In genomic region chr10:117707114-117707838, GRCm38 (mm10) we compare ENCODE assay signal across 22 mouse cellular contexts. TPM values are rescaled to one million over a fixed set of nuclear protein-coding genes. Genes with fewer than 3 reads are reported as not detected.
A peak's percentile ranks its signal among the peaks of the same experiment; 100 is the strongest.
DNase-seq lines count a peak whose midpoint lies in the region; ATAC-seq and TF ChIP-seq lines count a peak whose summit lies in the region.
"Had no signal": no experiment of that assay in that cellular context is flagged by ENCODE, and none has a peak within 500 bp of the region (broad histone marks: within the 10 kb centered on the region; RNA-seq: fewer than 3 reads in every experiment).

No protein-coding gene starts in this region.

- no peak overlapping the region for H3K4me2 ChIP-seq in heart, embryonic 13.5 days
- peak overlapping the region; percentile 90 for H3K4me2 ChIP-seq in CH12.LX (ENCODE audit: insufficient read depth, low read depth, poor library complexity, severe bottlenecking)
- H3K4me2 ChIP-seq in forebrain, embryonic 12.5 days = no peak overlapping the region
- H3K4me2 ChIP-seq: forebrain, embryonic 13.5 days; limb, embryonic 15.5 days; liver, embryonic 13.5 days; midbrain, embryonic 12.5 days had no signal

- H3K4me1 ChIP-seq in heart, embryonic 13.5 days = peaks cover 34% of the 10 kb centered on the region
- H3K4me1 ChIP-seq in CH12.LX (ENCODE audit: control insufficient read depth in 1 of 2, insufficient read depth in 2 of 2) = peaks cover 11 to 29% of the 10 kb centered on the region in 2 experiments
- peaks cover 19% of the 10 kb centered on the region for H3K4me1 ChIP-seq in bone marrow macrophage, adult 2 months (ENCODE audit: control insufficient read depth, insufficient read depth, low read length)
- peaks cover 20% of the 10 kb centered on the region for H3K4me1 ChIP-seq in forebrain, embryonic 12.5 days

- no peak for TF ChIP-seq CTCF in CH12.LX (conservative IDR thresholded peaks at IDR 0.05 in 1 of 2, IDR thresholded peaks at IDR 0.05 in 1 of 2; ENCODE audit: low read depth in 2 of 2, low read length in 2 of 2)
- TF ChIP-seq CTCF in bone marrow macrophage, adult 2 months (IDR thresholded peaks at IDR 0.05; ENCODE audit: low read depth, low read length) = no peak

- H3K4me3 ChIP-seq in heart, embryonic 13.5 days = no peak overlapping the region
- peak overlapping the region in 2 of 3 experiments; percentile 8 to 57 for H3K4me3 ChIP-seq in CH12.LX (replicated peaks in 1 of 3; ENCODE audit: low read depth in 2 of 3, low read length in 2 of 3, poor library complexity in 1 of 3)
- H3K4me3 ChIP-seq in bone marrow macrophage, adult 2 months (ENCODE audit: insufficient read depth, low read length) = peak overlapping the region; percentile 38
- H3K4me3 ChIP-seq in forebrain, embryonic 12.5 days (replicated peaks) = no peak overlapping the region
- H3K4me3 ChIP-seq: forebrain, embryonic 13.5 days; limb, embryonic 10.5 days; limb, embryonic 15.5 days; liver, embryonic 13.5 days; midbrain, embryonic 12.5 days had no signal

- H3K9ac ChIP-seq in heart, embryonic 13.5 days = peak overlapping the region; percentile 37; the same call in 1 of the 2 replicates
- H3K9ac ChIP-seq in CH12.LX (ENCODE audit: insufficient read depth, low read depth) = peak overlapping the region; percentile 45
- no peak overlapping the region for H3K9ac ChIP-seq in forebrain, embryonic 12.5 days
- H3K9ac ChIP-seq: forebrain, embryonic 13.5 days; limb, embryonic 15.5 days; liver, embryonic 13.5 days; midbrain, embryonic 12.5 days had no signal

- no peak for DNase-seq in heart, adult 8-10 months (ENCODE audit: low spot score)
- peak; percentile 95 for DNase-seq in 3T3-L1 (ENCODE audit: low read depth, low spot score)
- DNase-seq in CH12.LX (ENCODE audit: extremely low read depth) = no peak
- no peak for DNase-seq in lung, adult 18-20 months
- DNase-seq: gastrocnemius, postnatal 36 days; kidney, adult 2 months; kidney, postnatal 36 days; layer of hippocampus, postnatal 36 days; liver, embryonic 13.5 days; lung, adult 2 months; lung, postnatal 14 days; thymus, adult 2 months; thymus, postnatal 36 days had no signal

- no peak for TF ChIP-seq RAD21 in CH12.LX (IDR thresholded peaks at IDR 0.05; ENCODE audit: low read depth, low read length)

- H3K27me3 ChIP-seq in heart, embryonic 13.5 days (replicated peaks) = no peaks in the 10 kb centered on the region
- H3K27me3 ChIP-seq in CH12.LX (replicated peaks) = no peaks in the 10 kb centered on the region
- no peaks in the 10 kb centered on the region for H3K27me3 ChIP-seq in forebrain, embryonic 12.5 days
- H3K27me3 ChIP-seq: forebrain, embryonic 13.5 days; limb, embryonic 15.5 days; liver, embryonic 13.5 days; midbrain, embryonic 12.5 days had no signal

- WGBS in heart, embryonic 13.5 days = 82% methylated on average over 2 of the region's 2 CpGs
- WGBS in forebrain, embryonic 12.5 days = 96% methylated on average over 2 of the region's 2 CpGs

- peaks cover 69% of the 10 kb centered on the region for H3K79me2 ChIP-seq in CH12.LX (replicated peaks; ENCODE audit: control insufficient read depth, extremely low read depth, insufficient read depth, poor library complexity, severe bottlenecking)

- no peak for TF ChIP-seq POLR2A in CH12.LX (IDR thresholded peaks at IDR 0.05; ENCODE audit: low read depth, low read length)
- no peak for TF ChIP-seq POLR2A in bone marrow macrophage, adult 2 months (IDR thresholded peaks at IDR 0.05; ENCODE audit: borderline replicate concordance, low read depth, low read length)

- H3K9me3 ChIP-seq in heart, embryonic 13.5 days = no peaks in the 10 kb centered on the region
- no peaks in the 10 kb centered on the region for H3K9me3 ChIP-seq in CH12.LX (replicated peaks; ENCODE audit: low read length)
- no peaks in the 10 kb centered on the region for H3K9me3 ChIP-seq in forebrain, embryonic 12.5 days
- H3K9me3 ChIP-seq: forebrain, embryonic 13.5 days; limb, embryonic 10.5 days; limb, embryonic 15.5 days; liver, embryonic 13.5 days; midbrain, embryonic 12.5 days had no signal

- peaks cover 61% of the 10 kb centered on the region for H3K36me3 ChIP-seq in heart, embryonic 13.5 days
- peaks cover 41 to 55% of the 10 kb centered on the region in 2 experiments for H3K36me3 ChIP-seq in CH12.LX (replicated peaks in 1 of 2; ENCODE audit: control insufficient read depth in 1 of 2, insufficient read depth in 1 of 2, low read length in 1 of 2)
- peaks cover 53% of the 10 kb centered on the region for H3K36me3 ChIP-seq in forebrain, embryonic 12.5 days (replicated peaks)

- TF ChIP-seq EP300 in CH12.LX (IDR thresholded peaks at IDR 0.05; ENCODE audit: low read length) = no peak

- H3K27ac ChIP-seq in heart, embryonic 13.5 days (replicated peaks) = no peak overlapping the region
- H3K27ac ChIP-seq in CH12.LX (ENCODE audit: insufficient read depth, low read depth) = peak overlapping the region; percentile 11; the same call in 1 of the 2 replicates
- 0 out of 2 replicates have a peak overlapping the region, but pooled peaks have one; percentile 17 for H3K27ac ChIP-seq in bone marrow macrophage, adult 2 months (ENCODE audit: insufficient read depth, low read depth, low read length)
- H3K27ac ChIP-seq in forebrain, embryonic 12.5 days = no peak overlapping the region
- H3K27ac ChIP-seq: forebrain, embryonic 13.5 days; limb, embryonic 10.5 days; limb, embryonic 15.5 days; liver, embryonic 13.5 days; midbrain, embryonic 12.5 days had no signal

- ATAC-seq in heart, embryonic 13.5 days (ENCODE audit: extremely low read depth, insufficient number of reproducible peaks, low FRiP score, low TSS enrichment) = no peak
- ATAC-seq in forebrain, embryonic 12.5 days (ENCODE audit: low FRiP score) = no peak
- ATAC-seq: activated CD4-positive, CD25-positive, alpha-beta regulatory T cell, adult 4 months; forebrain, embryonic 13.5 days; hindbrain, embryonic 16.5 days had no signal

- dilution Hi-C loops in CH12.LX (cut with MboI; ENCODE audit: extremely low pct_ligation_motif_present, extremely low pct_unique_long_range_greater_than_20kb, low sequenced_read_pairs) = no loop called here

- in situ Hi-C loops in CH12.LX (cut with MboI; ENCODE audit: low pct_ligation_motif_present, low pct_unique_long_range_greater_than_20kb, low sequenced_read_pairs) = no loop called here

TF ChIP-seq in CH12.LX, 34 proteins besides CTCF, POLR2A, EP300 and RAD21:
- TF ChIP-seq ZMIZ1 (IDR thresholded peaks at IDR 0.05; ENCODE audit: low read depth, low read length) (no peak; the same call in 1 of the 2 replicates), MAFK (IDR thresholded peaks at IDR 0.05; ENCODE audit: insufficient replicate concordance, low read length) (peak; percentile 81)

RNA-seq across cellular contexts. Expression of gene Mdm2, which starts 3.3 kb away (rescaled TPM):
- polyA plus RNA-seq in heart, embryonic 13.5 days (2015; fragmentation: Nextera tagmentation; extraction: Ambion mirVana) = 38.7 and 41.5 TPM in 2 replicates
- total RNA-seq in heart, adult 8-10 months (2022) = 10 to 100 TPM; 47.6 to 55.1 (median 50.9) TPM
- 136 and 166 TPM in 2 replicates for total RNA-seq in CH12.LX (2012; rRNA removed)
- total RNA-seq in CH12.LX (2014; rRNA removed) = 104 and 112 TPM in 2 replicates
- 74.9 and 79.8 TPM in 2 replicates for polyA plus RNA-seq in CH12.LX (2012; ENCODE audit: insufficient read length, low read depth)
- polyA plus RNA-seq in bone marrow macrophage, adult 2 months (2012; ENCODE audit: insufficient read depth, insufficient read length, missing spikeins) = 94.2 and 95.5 TPM in 2 replicates
- polyA plus RNA-seq in forebrain, embryonic 12.5 days (2016; fragmentation: Nextera tagmentation; extraction: Ambion mirVana) = 76.5 and 86.4 TPM in 2 replicates

RNA-seq across cellular contexts. Expression of gene Slc35e3, which starts 38.9 kb away (rescaled TPM):
- 8.2 and 8.5 TPM in 2 replicates for polyA plus RNA-seq in heart, embryonic 13.5 days (2015; fragmentation: Nextera tagmentation; extraction: Ambion mirVana)
- 1 to 10 TPM; 7.7 to 9.3 (median 7.8) TPM for total RNA-seq in heart, adult 8-10 months (2022)
- total RNA-seq in CH12.LX (2012; rRNA removed) (5.0 and 6.4 TPM in 2 replicates), CH12.LX (2014; rRNA removed) (1.4 and 2.2 TPM in 2 replicates)
- 9.7 and 9.8 TPM in 2 replicates for polyA plus RNA-seq in CH12.LX (2012; ENCODE audit: insufficient read length, low read depth)
- 5.4 and 10.6 TPM in 2 replicates for polyA plus RNA-seq in bone marrow macrophage, adult 2 months (2012; ENCODE audit: insufficient read depth, insufficient read length, missing spikeins)
- 34.1 and 37.4 TPM in 2 replicates for polyA plus RNA-seq in forebrain, embryonic 12.5 days (2016; fragmentation: Nextera tagmentation; extraction: Ambion mirVana)

Comparison
In these comparisons a context has a peak if more than half of its experiments do, and no peak if none do; other contexts are left out.
1. H3K27ac ChIP-seq: peak in CH12.LX (single experiment) and bone marrow macrophage, adult 2 months (single experiment); none in heart, embryonic 13.5 days (single experiment) and forebrain, embryonic 12.5 days (single experiment).
2. H3K4me3 ChIP-seq: peak in CH12.LX (2 of 3) and bone marrow macrophage, adult 2 months (single experiment); none in heart, embryonic 13.5 days (single experiment) and forebrain, embryonic 12.5 days (single experiment).